Mouse (Mus musculus) C2C12 (cell line): ENCODE data around the gene Cib3.

Experiments used
- CEBPB ChIP-seq: IDR thresholded peaks from one replicate; pipeline ENCODE4 v1.6.1; 2011; ENCODE audit warnings: low read depth, mild to moderate bottlenecking, control low read depth, moderate library complexity
- CTCF ChIP-seq: IDR thresholded peaks from one replicate; pipeline ENCODE4 v1.5.1; 2011; ENCODE audit not compliant: control insufficient read depth, insufficient read depth, insufficient read length
- MAX ChIP-seq: IDR thresholded peaks from one replicate; pipeline ENCODE4 v1.6.1; 2011; ENCODE audit warnings: mild to moderate bottlenecking, control low read depth
- MYOD1 ChIP-seq: IDR thresholded peaks from one replicate; pipeline ENCODE4 v1.6.1; 2011; ENCODE audit warnings: low read depth; ENCODE audit not compliant: control insufficient read depth, insufficient read length
- MYOG ChIP-seq: IDR thresholded peaks from one replicate; pipeline ENCODE4 v1.6.1; 2011; ENCODE audit not compliant: control insufficient read depth, insufficient read length; ENCODE audit errors: extremely low read depth
- USF1 ChIP-seq: IDR thresholded peaks from one replicate; pipeline ENCODE4 v1.6.1; 2011; ENCODE audit warnings: low read depth, mild to moderate bottlenecking, control low read depth, moderate library complexity

DNA sequence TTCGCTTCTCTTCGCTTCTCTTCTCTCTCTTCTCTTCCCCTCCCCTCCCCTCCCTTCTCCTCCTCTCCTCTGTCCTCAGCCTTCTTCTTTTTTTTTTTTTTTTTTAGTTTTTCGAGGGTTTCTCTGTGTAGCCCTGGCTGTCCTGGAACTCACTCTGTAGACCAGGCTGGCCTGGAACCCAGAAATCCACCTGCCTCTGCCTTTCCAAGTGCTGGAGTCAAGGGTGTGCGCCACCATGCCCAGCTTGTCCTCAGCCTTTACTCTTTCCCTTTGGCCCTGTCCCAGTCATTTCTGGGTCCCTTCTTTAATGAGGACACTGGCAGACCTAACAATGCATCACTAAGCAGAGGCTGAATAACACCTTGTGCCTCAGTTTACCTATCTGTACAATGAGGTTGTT is 899 bp upstream of the Cib3 start, which contains the start of gene Gm11034:
- no peak for TF ChIP-seq CTCF
- no peak for TF ChIP-seq USF1
- TF ChIP-seq CEBPB: no peak
- no peak for TF ChIP-seq MAX
- no peak for TF ChIP-seq MYOD1
- no peak for TF ChIP-seq MYOG
